Mouse (Mus musculus) embryonic stem cell, embryonic (primary cell): ENCODE measurements around the gene Cacnb3.

Source experiments
- CTCF ChIA-PET, 4 experiments: fragments of 300-600 bp in 2 of 4; fragments of 350-600 bp in 2 of 4; sonication (Branson Sonifier 250); formaldehyde crosslinking; loops; one replicate each; lab custom pipeline; 2022; ENCODE audit warnings: inconsistent platforms in 2 of 4; lab: Charles Lee
- POLR2A ChIA-PET, 4 experiments: fragments of 300-600 bp in 2 of 4; fragments of 350-600 bp in 2 of 4; sonication (Branson Sonifier 250); formaldehyde crosslinking; loops; one replicate each; lab custom pipeline; 2022; ENCODE audit warnings: antibody characterized with exemption in 4 of 4, inconsistent platforms in 1 of 4; lab: Charles Lee

The Cacnb3 gene

DNA sequence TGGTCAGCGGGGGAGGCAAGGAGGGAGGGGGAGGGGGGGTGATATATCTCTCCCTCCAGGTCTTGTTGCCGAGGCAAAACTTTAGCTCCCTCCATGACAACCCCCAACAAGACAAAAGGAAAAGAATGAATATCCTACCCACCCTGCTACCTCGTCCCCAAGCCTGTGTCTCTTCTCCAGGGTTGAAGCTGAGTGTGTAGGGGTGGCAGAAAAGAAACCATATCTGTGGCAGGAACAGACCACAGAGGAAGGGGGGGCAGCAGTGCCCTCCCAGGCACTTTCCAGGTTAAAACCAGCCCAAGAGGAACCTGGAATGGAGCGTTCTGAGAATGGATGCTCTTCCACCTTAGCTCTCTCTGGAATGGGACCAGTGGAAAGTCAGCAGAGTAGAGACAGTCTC is at the start of gene Cacnb3:
Gene Cacnb3, plus strand, starts transcription at position 301 of the 400 bp plus-strand sequence.
- ChIA-PET POLR2A (interaction anchor here (0.6 to 4.9 kb wide), 18 partner anchors 8 to 548 kb away, joined by 3 to 49 read pairs (median 6); partner anchors contain the start of genes Rnd1 (in 3 of the 4), Adcy6 (in 1 of the 4) and Kansl2 (in 1 of the 4)), CTCF (interaction anchor here (0.6 to 3.3 kb wide), 34 partner anchors 8 to 618 kb away, joined by 3 to 26 read pairs (median 6); partner anchors contain the start of gene Adcy6 (in 1 of the 4))

DNA sequence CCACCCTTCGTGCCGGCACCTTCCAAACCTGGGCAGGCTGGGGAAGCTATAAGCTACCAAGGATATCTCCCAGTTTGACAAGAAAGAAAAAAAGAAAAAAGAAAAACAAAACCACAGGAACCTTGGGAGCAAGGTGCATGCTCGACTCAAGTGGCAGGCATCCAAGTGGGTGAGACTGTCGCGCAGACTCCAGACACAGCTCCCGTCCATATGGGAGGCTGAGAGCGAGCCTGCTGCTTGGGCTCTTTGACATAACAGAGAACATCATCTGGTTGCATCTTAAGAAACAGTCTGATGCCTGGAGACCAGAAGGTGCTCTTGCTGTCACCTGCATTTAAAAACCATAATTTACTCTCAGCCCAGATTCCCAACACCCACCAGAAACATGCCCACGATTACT is 48.2 kb upstream of the Cacnb3 start:
- CTCF ChIA-PET, result interaction anchor here in 3 of 4 experiments (0.7 to 1.8 kb wide), 8 partner anchors 12 to 118 kb away, joined by 3 to 12 read pairs (median 5); partner anchors contain the start of gene Cacnb3 (in 1 of the 3)
- POLR2A ChIA-PET, result interaction anchor here in 3 of 4 experiments (0.7 to 1.3 kb wide), 9 partner anchors 12 to 411 kb away, joined by 3 to 6 read pairs (median 3); no protein-coding TSS in a partner anchor

DNA sequence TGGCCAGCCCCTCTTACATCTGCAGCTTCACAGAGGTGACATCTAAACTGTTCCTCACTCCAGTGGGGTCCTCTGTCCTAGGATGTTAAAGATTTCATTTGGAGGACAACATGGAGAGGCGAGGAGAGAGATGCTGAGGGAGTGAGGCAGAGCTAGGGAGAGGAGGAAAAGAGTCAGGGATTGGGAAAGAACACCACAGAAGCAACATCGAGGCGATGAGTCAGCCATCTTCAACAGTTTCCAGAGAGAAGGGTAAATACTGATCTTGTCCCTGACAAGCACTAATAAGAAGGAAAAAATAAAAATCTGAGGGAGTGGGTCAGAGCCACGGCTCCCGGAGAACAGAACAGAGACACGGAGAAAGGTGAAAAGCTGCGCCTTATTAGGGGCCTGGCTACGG is 47.6 kb upstream of the Cacnb3 start:
- CTCF ChIA-PET, result interaction anchor here in 3 of 4 experiments (0.6 to 1.8 kb wide), 7 partner anchors 9 to 117 kb away, joined by 3 to 12 read pairs (median 6); partner anchors contain the start of gene Cacnb3 (in 1 of the 3)
- POLR2A ChIA-PET, result interaction anchor here in 3 of 4 experiments (0.7 to 1.5 kb wide), 12 partner anchors 11 to 370 kb away, joined by 3 to 9 read pairs (median 3); partner anchors contain the start of gene Rnd1 (in 1 of the 3)

DNA sequence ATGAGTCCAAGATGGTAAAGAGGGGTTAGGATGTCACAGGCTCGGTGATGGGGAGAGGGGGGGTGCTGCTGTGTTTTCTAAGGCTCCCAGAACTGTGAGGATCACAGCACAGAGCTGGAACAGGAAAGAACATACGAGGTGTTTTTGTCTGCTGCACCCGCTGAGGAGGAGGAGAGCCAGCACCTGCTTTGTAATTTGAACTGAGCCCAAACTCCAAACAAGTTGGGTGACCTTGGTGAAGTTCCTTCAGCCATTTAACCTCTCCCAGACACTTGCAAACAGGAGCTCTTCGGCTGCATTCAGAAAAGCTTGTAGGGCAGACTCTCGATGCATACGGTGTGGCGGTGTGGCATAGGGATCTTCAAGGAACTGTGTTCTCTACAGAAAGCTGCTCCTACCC is 45.2 kb upstream of the Cacnb3 start:
- ChIA-PET POLR2A (interaction anchor here in 3 of 4 experiments (0.6 to 2.8 kb wide), 12 partner anchors 9 to 509 kb away, joined by 3 to 15 read pairs (median 3); no protein-coding TSS in a partner anchor), CTCF (interaction anchor here (0.6 to 1.2 kb wide), 10 partner anchors 15 to 68 kb away, joined by 3 to 7 read pairs (median 3); no protein-coding TSS in a partner anchor)

DNA sequence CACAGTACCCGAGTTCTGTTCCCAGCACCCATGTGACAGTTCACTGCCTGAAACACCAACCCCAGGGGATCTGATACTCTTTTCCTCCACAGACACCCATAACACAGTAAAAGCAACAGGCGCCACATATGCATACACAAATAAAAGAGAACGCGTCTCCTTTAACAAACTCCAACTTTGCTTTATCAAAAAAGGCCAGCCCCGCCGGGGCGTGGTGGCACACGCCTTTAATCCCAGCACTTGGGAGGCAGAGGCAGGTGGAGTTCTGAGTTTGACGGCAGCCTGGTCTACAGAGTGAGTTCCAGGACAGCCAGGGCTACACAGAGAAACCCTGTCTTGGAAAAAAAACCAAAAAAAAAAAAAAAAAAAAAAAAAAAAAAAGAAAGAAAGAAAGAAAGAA is 44.5 kb upstream of the Cacnb3 start:
- POLR2A ChIA-PET, result interaction anchor here in 3 of 4 experiments (0.6 to 2.8 kb wide), 6 partner anchors 8 to 176 kb away, joined by 3 to 15 read pairs (median 3); no protein-coding TSS in a partner anchor
- CTCF ChIA-PET, result interaction anchor here (0.6 to 1.0 kb wide), 4 partner anchors 14 to 46 kb away, joined by 3 to 5 read pairs (median 4); no protein-coding TSS in a partner anchor

DNA sequence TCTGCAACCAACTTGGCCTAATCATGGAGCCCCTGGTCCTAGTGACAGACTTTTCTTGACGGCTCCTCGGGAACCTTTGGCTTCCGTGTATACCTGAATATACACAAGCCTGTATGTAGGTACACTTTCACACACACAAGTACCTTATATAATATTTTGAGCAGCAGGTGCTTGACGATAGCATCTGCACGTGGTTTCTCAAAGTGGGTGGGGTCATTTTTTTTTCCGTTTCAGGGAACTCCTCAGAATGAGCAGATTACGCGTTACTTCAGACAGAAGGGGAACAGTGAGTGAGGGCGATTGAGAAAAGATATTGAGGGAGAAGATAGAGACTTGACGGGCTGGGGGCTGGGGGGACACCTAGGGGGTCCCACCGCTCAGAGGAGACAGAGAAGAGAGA is 42.9 kb upstream of the Cacnb3 start:
- CTCF ChIA-PET, result interaction anchor here in 2 of 4 experiments (0.6 kb wide), 2 partner anchors 163 to 212 kb away, joined by 4 read pairs; no protein-coding TSS in a partner anchor
- POLR2A ChIA-PET, result no interaction called here

DNA sequence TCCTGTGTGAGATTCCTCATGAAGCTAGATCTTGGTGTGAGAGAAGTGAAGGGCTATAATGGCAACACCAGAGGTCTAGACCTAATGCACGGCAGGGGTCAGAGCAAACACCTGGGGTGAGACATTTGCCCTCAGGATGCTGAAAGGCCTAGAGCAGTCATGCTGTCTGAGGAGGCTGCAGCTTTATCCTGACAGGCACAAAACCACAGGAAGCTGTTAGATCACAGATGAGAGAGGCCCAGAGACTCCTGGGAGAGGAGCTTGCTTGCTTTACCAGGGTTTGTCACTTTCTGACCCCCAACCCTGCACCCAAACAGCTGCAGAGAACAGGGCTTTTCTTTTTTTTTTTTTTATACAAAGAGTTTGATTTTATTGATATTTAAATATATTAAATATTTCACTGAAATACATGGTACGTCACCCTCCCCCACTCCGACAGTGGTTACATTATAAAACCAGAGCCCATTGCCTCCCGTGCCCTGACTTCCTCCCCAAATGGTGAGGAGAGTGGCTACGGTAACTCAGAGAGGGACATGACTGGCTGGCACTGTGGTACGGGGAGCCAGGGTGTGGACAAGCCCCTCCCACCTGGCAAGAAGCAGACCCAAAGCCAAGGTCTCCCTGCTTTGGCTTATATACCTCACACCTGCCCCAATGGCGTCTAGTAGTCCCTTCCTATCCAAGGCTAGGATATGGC is 40.9 kb upstream of the Cacnb3 start:
- ChIA-PET POLR2A (interaction anchor here in 2 of 4 experiments (0.5 to 2.1 kb wide), 4 partner anchors 10 to 91 kb away, joined by 3 to 6 read pairs (median 4); no protein-coding TSS in a partner anchor), CTCF (no interaction called here)

DNA sequence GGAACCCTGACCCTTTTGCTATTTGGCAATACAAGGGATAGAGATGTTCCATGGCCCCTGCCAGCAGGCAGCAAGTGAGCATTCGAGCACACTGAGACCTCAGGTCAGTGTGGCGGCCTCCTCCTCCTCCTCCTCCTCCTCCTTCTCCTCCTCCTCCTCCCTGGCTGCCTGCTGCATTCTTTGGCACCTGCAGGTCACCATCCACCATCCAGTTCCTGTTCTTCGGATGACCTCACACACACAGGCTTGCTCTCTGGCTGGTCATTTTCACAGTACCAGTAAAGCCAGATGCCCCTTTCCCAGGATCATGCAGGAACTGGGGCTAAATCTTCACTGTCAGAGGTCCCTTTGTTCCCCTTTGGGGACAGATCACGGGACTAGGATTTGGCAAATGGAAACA is 39.2 kb upstream of the Cacnb3 start:
- POLR2A ChIA-PET, result interaction anchor here in 2 of 4 experiments (1.2 to 1.4 kb wide), 2 partner anchors 23 to 26 kb away, joined by 3 read pairs; no protein-coding TSS in a partner anchor
- CTCF ChIA-PET, result interaction anchor here in 1 of 4 experiments (1.1 to 1.7 kb wide), 5 partner anchors 8 to 40 kb away, joined by 3 to 8 read pairs (median 4); no protein-coding TSS in a partner anchor

DNA sequence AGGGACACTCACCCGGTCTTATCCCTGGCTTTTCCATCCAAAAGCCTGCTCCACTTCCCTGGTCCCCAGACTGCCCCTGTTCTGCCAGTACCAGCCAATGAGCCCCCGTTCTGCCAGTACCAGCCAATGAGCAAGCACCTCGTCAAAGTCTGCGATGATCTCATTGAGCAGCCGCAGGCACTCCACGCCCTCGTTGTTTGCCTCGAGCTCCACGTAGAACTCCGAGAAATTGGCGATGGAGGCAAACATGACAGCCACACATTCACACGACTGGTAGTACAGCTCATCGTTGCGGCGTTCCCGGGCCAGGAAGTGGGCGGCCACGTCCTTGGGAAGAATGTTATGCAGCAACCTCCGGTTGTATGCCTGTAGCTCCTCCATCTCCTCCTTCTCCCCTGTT is 36.4 kb upstream of the Cacnb3 start:
- ChIA-PET CTCF (interaction anchor here in 3 of 4 experiments (0.6 to 3.4 kb wide), 10 partner anchors 9 to 481 kb away, joined by 3 to 13 read pairs (median 4); partner anchors contain the start of gene Cacnb3 (in 1 of the 3)), POLR2A (interaction anchor here (0.5 to 3.4 kb wide), 15 partner anchors 9 to 952 kb away, joined by 3 to 20 read pairs (median 3); partner anchors contain the start of gene Tuba1c (in 1 of the 4))

DNA sequence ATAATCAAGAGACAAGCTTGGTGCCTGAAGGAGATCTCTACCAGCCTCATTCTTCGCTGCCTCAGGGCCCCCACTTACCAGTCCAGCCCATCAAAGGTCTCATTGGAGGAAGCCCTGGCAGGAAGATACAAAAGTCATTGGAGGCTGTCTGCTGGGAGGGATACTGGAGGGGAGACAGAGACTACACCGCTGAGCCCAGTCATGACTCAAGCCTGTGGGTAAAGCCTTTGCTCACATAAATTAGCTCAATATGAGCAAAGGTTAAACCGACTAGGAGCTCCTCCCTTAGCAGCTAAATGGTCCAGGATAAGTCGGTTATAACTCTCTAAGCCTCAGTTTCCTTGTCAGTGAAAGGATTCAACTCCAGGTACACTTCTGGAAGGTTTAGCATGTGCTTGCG is 35.6 kb upstream of the Cacnb3 start:
- ChIA-PET CTCF (interaction anchor here in 3 of 4 experiments (0.6 to 3.4 kb wide), 6 partner anchors 9 to 688 kb away, joined by 3 to 13 read pairs (median 6); partner anchors contain the start of gene Cacnb3 (in 1 of the 3)), POLR2A (interaction anchor here in 3 of 4 experiments (0.5 to 3.4 kb wide), 13 partner anchors 9 to 435 kb away, joined by 3 to 20 read pairs (median 5); partner anchors contain the start of genes Adcy6 (in 1 of the 3) and Tuba1c (in 1 of the 3))

DNA sequence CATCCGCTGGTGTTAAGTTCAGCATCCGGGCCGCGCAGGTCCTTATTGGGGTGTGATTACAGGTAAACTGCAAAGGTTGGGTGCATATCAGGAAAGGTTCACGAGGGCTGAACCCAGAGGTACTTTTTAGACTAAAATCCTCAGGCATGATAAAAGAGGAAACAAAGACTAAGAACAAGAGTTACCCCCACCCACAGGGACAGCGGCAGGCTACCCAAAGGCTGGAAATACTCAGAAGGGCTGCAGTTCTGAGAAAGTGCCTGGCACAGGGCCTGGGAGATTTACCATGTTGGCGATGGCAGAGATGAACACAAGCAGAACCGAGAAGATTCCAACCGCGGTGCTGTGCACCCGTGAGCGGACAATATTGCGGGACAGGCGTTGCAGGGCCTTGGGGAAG is 34.0 kb upstream of the Cacnb3 start:
- ChIA-PET POLR2A (interaction anchor here in 2 of 4 experiments (1.1 to 3.4 kb wide), 5 partner anchors 9 to 28 kb away, joined by 4 to 20 read pairs (median 9); partner anchors contain the start of gene Adcy6 (in 1 of the 2)), CTCF (interaction anchor here in 2 of 4 experiments (1.5 to 3.4 kb wide), 3 partner anchors 16 to 35 kb away, joined by 3 to 13 read pairs (median 8); partner anchors contain the start of gene Cacnb3 (in 1 of the 2))

DNA sequence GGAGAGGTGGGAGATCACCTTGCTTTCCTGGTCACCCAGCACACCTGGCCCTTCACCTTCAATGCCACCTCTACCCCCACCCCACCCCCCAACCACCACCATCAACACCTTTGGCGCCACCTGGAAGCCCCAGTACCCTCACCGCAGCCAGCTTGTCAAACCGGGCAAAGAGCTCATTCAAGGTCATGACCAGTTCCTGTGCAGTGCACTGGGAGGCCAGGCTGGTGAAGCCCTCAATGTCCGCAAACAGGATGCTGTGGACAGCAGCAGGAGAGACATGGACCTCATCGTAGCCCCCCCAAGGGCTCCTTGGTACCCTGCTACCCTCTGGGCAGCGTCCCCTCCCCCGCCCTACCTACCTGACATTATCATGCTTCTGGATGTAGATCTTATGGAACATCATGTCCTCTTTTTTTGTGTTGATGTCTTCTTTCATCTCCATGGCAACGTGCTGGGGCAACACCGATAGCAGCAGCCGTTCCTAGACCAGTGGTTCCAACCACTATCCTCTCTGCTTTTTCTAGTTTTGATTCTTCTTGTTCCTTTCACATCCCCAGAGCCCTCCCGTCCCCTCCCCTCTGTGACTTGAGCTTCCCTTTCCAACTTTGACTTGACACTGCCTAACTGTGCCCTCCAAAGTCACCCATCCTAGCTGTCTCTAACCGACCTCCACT is 30.5 kb upstream of the Cacnb3 start:
- POLR2A ChIA-PET, result interaction anchor here in 3 of 4 experiments (0.6 to 1.8 kb wide), 19 partner anchors 11 to 737 kb away, joined by 3 to 8 read pairs (median 3); partner anchors contain the start of genes 4930415O20Rik (in 1 of the 3), Ccnt1 (in 1 of the 3) and Rnd1 (in 1 of the 3)
- CTCF ChIA-PET, result interaction anchor here (0.6 to 1.5 kb wide), 13 partner anchors 8 to 753 kb away, joined by 3 to 8 read pairs (median 4); no protein-coding TSS in a partner anchor

DNA sequence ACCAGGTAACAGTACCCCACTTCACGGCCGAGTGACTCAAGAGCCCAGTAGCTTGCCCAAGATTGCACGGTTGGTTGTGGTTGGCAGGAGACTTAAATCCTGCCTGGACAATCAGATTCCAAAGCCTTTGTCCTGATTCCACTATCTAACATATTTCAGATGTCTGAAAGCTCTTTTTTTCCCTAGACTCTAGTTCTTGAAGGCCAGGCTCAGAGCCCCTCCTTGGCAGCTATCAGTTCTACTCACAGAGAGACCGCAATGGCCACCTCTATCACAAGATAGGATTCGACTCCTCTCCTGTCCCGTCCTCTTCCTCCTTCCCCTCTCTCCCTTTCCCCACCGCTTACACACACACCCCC is 28.8 kb upstream of the Cacnb3 start:
- CTCF ChIA-PET, result interaction anchor here (0.6 to 3.3 kb wide), 10 partner anchors 10 to 184 kb away, joined by 3 to 21 read pairs (median 4); partner anchors contain the start of gene Cacnb3 (in 1 of the 4)
- POLR2A ChIA-PET, result interaction anchor here (0.8 to 1.8 kb wide), 10 partner anchors 9 to 31 kb away, joined by 3 to 6 read pairs (median 4); partner anchors contain the start of gene Adcy6 (in 1 of the 4)

DNA sequence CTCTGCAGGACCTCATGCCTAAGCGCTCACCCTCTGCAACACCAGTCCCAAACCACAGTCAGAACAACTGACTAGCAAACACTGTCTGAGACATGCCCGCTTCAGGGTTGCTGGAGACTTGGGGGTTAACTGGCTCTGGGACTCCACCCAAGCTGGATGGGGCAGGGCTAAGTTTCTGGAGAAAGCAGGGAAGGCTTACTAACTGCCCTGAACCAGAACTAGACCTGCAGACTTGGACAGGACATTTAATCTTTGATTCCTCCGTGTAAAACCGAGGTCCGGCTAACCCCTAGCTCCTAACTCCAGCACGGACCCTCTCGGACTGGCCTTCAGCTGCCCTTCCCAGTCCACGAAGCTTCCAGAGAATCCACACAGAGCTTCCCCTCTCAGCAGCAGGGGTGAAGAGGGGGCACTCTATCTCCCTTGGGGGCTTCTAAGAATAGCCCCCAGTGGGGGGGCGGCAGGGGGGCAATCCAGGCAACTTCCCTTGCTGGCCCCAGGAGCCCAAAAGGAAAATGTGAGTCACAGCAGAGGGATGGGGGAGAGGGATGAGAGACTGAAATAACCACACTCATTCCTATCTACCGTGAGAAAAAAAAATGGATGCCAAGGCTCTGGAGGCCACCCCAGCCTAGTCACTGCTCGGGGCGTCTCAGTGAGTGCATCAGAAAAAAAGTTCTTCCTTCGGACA is 28.3 kb upstream of the Cacnb3 start:
- CTCF ChIA-PET, result interaction anchor here in 3 of 4 experiments (0.6 to 3.3 kb wide), 10 partner anchors 8 to 185 kb away, joined by 3 to 21 read pairs (median 4); partner anchors contain the start of gene Cacnb3 (in 1 of the 3)

DNA sequence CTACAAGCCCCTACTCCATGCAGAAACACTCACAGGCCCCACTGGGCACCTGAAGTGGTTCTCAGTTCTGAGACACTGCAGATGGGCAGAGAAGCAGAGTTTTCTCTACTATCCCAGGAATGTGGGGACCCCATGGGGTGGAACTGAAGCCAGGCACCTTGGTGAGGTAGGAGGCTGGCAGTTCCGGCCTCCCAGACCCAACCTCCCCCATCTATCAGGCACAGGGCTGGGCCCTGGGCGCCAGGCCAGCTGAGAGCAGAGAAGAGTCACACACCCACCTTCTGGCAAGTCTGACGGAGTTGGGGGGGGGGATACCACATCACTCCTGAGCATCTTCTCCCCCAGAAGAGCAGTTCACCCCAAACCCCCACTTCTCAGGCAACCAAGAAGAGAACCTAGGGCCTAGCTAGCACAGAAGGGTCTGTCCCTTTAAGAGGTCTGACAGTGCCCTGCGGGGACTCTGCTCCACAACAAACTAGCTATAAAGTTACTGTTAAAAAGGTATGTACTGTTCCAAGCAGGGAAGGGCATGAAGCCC is 27.6 kb upstream of the Cacnb3 start:
- ChIA-PET CTCF (interaction anchor here (0.6 to 3.3 kb wide), 21 partner anchors 8 to 229 kb away, joined by 3 to 21 read pairs (median 3); partner anchors contain the start of gene Cacnb3 (in 1 of the 4)), POLR2A (interaction anchor here (1.0 to 4.8 kb wide), 13 partner anchors 8 to 74 kb away, joined by 3 to 20 read pairs (median 5); partner anchors contain the start of genes Rnd1 (in 2 of the 4), 4930415O20Rik (in 1 of the 4) and Ccnt1 (in 1 of the 4))

More for the DNA sequence above, 28.3 kb upstream of the Cacnb3 start:
- POLR2A ChIA-PET, result interaction anchor here in 3 of 4 experiments (0.8 to 1.8 kb wide), 9 partner anchors 8 to 30 kb away, joined by 3 to 6 read pairs (median 4); partner anchors contain the start of gene Adcy6 (in 1 of the 3)
